Mouse (Mus musculus) forebrain, postnatal 0 days (tissue): ENCODE measurements around the gene R3hdm4. TPM values are rescaled to one million over a fixed set of nuclear protein-coding genes. Genes with fewer than 3 reads are reported as not detected.

Source experiments
- ATAC-seq: fragments of 200-750 bp; cut with Nextera tagmentation; 2 replicates; pipeline ENCODE4 v1.8.0; 2017; ENCODE audit warnings: mild to moderate bottlenecking, moderate library complexity
- DNase-seq: peaks from one replicate; pipeline ENCODE4 v3.0.0-alpha.2; 2015
- H3K27ac ChIP-seq: fragments of 300-500 bp; sonication (generic); 2 replicates; pipeline ENCODE4 v1.5.1; 2014; ENCODE audit warnings: low read depth, mild to moderate bottlenecking, antibody characterized with exemption, low read length, moderate library complexity, mixed read lengths
- H3K27me3 ChIP-seq: fragments of 300-500 bp; sonication (generic); 2 replicates; pipeline ENCODE4 v1.6.1; 2014; ENCODE audit warnings: mild to moderate bottlenecking, low read length, mixed read lengths; ENCODE audit not compliant: insufficient read depth
- H3K36me3 ChIP-seq: fragments of 300-500 bp; sonication (generic); 2 replicates; pipeline ENCODE4 v1.6.1; 2014; ENCODE audit warnings: mild to moderate bottlenecking, moderate library complexity; ENCODE audit not compliant: insufficient read depth
- H3K4me1 ChIP-seq: fragments of 300-500 bp; sonication (generic); 2 replicates; pipeline ENCODE4 v1.6.1; 2014; ENCODE audit warnings: antibody characterized with exemption; ENCODE audit not compliant: insufficient read depth
- H3K4me2 ChIP-seq: fragments of 300-500 bp; sonication (generic); 2 replicates; pipeline ENCODE4 v1.6.1; 2014; ENCODE audit warnings: low read depth, mild to moderate bottlenecking, moderate library complexity
- H3K4me3 ChIP-seq: fragments of 300-500 bp; sonication (generic); 2 replicates; pipeline ENCODE4 v1.5.1; 2014; ENCODE audit warnings: low read depth, low read length, mixed read lengths
- H3K9ac ChIP-seq: fragments of 300-500 bp; sonication (generic); 2 replicates; pipeline ENCODE4 v1.6.1; 2014; ENCODE audit warnings: mild to moderate bottlenecking
- H3K9me3 ChIP-seq: fragments of 300-500 bp; sonication (generic); 2 replicates; pipeline ENCODE4 v1.6.1; 2016; ENCODE audit warnings: low read length
- CTCF ChIP-seq: sonication (generic); IDR thresholded peaks from 2 replicates; pipeline ENCODE4 v1.5.1; 2016; ENCODE audit warnings: antibody characterized with exemption, control low read depth, low read depth
- WGBS: fragments of 180-500 bp; shearing (Covaris S2); extraction: QIAGEN DNeasy Blood & Tissue Kit; methylation state at CpG from one replicate; pipeline ENCODE4 v1.1.7; 2014; 5-methylcytosine and 5-hydroxymethylcytosine counted together
- polyA plus RNA-seq: library from polyadenylated mRNA; unstranded; fragments of >200 nt; fragmentation: Nextera tagmentation; extraction: Ambion mirVana; gene quantifications from 2 replicates; pipeline ENCODE4 v1.2.1, GENCODE M21; 2015
- total RNA-seq: library from RNA; depleted of rRNA; stranded (reverse); fragments of >200 nt; gene quantifications from 2 replicates; pipeline ENCODE4 v1.2.3, GENCODE M21; 2014

Gene R3hdm4
- total and polyA plus RNA-seq, 2 experiments from 2014 or later: 129 to 333 TPM

DNA sequence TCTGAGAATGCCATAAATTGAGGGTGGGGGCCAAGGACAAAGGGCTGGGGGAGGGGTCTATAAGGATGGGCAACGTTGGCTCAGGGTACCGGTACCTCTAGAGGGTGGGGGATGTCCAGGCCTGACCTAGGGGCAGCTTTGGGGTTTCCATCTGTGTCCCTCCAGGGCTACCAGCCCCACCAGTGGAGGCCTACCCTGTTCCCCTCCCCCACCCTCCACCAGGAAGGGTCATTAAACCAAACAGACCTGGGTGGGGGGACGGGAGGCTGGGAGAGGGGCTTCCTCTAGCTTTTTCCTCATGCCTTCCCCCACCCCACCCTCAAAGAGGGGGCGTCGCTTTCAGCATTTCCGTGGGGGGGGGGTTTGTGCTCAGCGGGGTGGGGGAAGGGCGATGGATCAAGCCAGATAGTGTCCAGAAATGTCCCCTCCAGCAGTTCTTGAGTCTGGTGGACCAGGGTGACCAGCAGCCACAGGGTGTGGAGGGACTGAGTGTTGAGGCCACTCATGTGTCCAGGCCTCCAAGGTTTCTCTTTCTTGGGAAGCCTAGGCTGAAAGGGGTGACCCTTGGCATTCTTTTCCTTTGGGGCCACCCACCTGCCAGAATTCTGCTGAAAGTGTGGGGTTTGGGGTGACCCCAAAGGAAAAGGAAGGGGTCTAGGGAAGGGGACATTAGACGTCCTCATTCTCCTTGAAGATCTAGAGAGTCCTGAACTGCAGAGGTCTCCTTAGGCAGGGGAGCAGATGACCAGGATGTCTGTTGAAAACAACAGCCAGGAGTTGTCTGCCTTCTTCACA lies 8.1 kb upstream of the R3hdm4 start:
- ATAC-seq (no peak), DNase-seq (no peak)
- Histone ChIP-seq H3K4me3 (peak overlapping the region; percentile 88), H3K27ac (peak overlapping the region; percentile 45; the same call in 1 of the 2 replicates), H3K9me3 (no peaks in the 10 kb centered on the region), H3K4me1 (peaks cover 8% of the 10 kb centered on the region; the same call in 1 of the 2 replicates), H3K9ac (peak overlapping the region; percentile 47), H3K4me2 (peak overlapping the region; percentile 89), H3K36me3 (peaks cover 13% of the 10 kb centered on the region; the same call in 1 of the 2 replicates), H3K27me3 (no peaks in the 10 kb centered on the region)
- 33% methylated on average over 9 of the region's 9 CpGs for WGBS
- no peak for TF ChIP-seq CTCF

- no peaks in the 10 kb centered on the region for H3K9me3 ChIP-seq
- peak overlapping the region; percentile 88 for H3K4me3 ChIP-seq
- DNase-seq (peak; percentile 43), ATAC-seq (no peak)
- H3K27me3 ChIP-seq: peaks cover 5% of the 10 kb centered on the region; the same call in 1 of the 2 replicates
- WGBS: under 1% methylated on average over 25 of the region's 29 CpGs
- H3K4me1 ChIP-seq: peaks cover 8% of the 10 kb centered on the region; the same call in 1 of the 2 replicates
- no peak for TF ChIP-seq CTCF
- peak overlapping the region; percentile 85 for H3K27ac ChIP-seq
- H3K36me3 ChIP-seq: peaks cover 13% of the 10 kb centered on the region; the same call in 1 of the 2 replicates
- H3K9ac ChIP-seq: peak overlapping the region; percentile 81
- peak overlapping the region; percentile 89 for H3K4me2 ChIP-seq
Observed at GRCm38 (mm10) chr10:79928030-79928694, 7.2 kb upstream of the R3hdm4 start.

- DNase-seq: peak; percentile 72
- WGBS: under 1% methylated on average over 54 of the region's 54 CpGs
- Histone ChIP-seq H3K4me2 (peak overlapping the region; percentile 89), H3K4me3 (peak overlapping the region; percentile 88), H3K4me1 (peaks cover 8% of the 10 kb centered on the region; the same call in 1 of the 2 replicates), H3K9me3 (no peaks in the 10 kb centered on the region), H3K36me3 (peaks cover 13% of the 10 kb centered on the region; the same call in 1 of the 2 replicates), H3K27me3 (peaks cover 12% of the 10 kb centered on the region), H3K27ac (peak overlapping the region; percentile 85), H3K9ac (peak overlapping the region; percentile 81)
- TF ChIP-seq CTCF: peak; percentile 38
- ATAC-seq: peak; percentile 44
Observed at GRCm38 (mm10) chr10:79927324-79928029, 6.5 kb upstream of the R3hdm4 start.

DNA sequence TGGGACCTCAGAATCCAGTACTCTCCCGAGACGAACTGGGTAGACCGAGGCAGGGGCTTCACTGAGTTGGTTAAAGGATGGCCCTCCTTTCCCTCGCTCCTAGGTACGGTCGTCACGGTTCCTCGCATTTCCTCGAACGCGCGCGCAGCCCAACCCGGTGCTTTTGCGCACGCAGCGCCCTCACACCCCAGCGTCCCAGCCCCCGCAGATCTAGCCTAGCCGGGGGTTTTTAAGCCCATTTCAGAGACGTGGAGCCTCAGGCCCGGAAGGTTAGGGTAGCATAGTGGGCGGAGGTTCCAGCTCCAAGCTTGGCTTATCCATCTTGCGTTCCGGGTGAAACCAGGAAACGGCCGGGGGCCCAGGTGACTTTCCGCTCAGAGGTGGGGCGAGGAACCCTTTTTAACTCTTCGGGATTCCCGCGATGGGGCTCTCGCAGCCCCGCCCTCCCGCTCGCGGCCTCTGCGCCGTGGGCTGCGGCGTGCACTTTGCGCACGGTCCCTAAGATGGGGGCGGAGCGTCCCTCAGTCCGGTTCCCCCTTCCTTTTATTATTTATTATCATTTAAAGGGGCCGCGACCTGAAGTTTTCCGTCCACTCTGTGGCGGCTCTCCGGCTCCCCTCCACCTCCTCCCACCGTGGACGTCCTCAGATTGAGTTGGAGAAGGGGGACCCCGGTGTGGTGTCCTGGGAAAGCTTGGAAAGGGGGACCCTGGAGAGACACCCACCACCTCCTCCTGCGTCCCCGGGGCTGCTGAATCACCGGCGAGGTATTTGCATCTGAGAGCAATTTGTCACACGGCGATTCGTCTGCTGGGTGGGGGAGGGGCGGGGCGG lies 5.7 kb upstream of the R3hdm4 start, which contains the start of gene Arid3a:
TSS of gene Arid3a (plus strand) at position 553 of the 833 bp plus-strand sequence.
- no peaks in the 10 kb centered on the region for H3K9me3 ChIP-seq
- H3K9ac ChIP-seq: peak within 1 kb of the TSS; percentile 81
- peak within 1 kb of the TSS; percentile 85 for H3K27ac ChIP-seq
- H3K27me3 ChIP-seq: peaks cover 17% of the 10 kb centered on the region
- peak; percentile 94 for DNase-seq
- H3K36me3 ChIP-seq: 0 out of 2 replicates have a peak, but pooled peaks cover 8% of the 10 kb centered on the region
- ATAC-seq: peak; percentile 90
- TF ChIP-seq CTCF: peak; percentile 27; the same call in 1 of the 2 replicates
- peak within 1 kb of the TSS; percentile 89 for H3K4me2 ChIP-seq
- H3K4me1 ChIP-seq: peaks cover 8% of the 10 kb centered on the region; the same call in 1 of the 2 replicates
- peak within 1 kb of the TSS; percentile 88 for H3K4me3 ChIP-seq
- under 1% methylated on average over 63 of the region's 63 CpGs for WGBS

DNA sequence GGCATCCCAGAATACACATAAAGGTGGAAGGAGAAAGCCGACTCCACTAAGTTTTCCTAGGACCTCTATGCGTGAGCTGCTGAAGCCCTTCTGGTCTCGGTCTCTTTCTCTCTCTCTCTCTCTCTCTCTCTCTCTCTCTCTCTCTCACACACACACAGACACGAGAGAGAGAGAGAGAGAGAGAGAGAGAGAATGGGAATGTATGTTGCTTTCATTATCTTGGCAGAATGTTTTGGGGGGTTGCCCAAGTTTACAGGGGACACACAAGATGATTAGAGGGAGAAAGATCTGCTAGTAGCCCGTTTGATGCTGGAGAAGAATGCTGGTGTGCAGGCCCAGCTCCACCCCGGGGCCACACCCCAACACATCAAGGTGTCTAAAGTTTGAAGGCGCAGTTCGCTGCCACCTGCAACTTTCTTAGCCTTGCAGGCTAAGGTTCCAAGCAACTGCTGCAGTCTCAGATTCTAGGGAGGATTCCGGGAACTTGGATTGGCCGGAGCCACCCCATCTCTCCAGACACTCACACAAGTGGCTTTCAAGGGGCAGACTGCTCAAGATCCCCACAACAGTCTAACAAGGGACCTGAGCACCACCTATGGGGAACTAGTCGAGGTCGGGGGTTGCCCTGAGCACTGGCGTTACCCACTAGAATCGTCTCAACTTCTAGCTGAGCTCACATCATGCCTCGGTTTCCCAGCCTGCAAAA lies 4.9 kb upstream of the R3hdm4 start:
- H3K9ac ChIP-seq: peak overlapping the region; percentile 81
- H3K9me3 ChIP-seq: no peaks in the 10 kb centered on the region
- peak overlapping the region; percentile 85; the same call in 1 of the 2 replicates for H3K27ac ChIP-seq
- 12% methylated on average over 15 of the region's 15 CpGs for WGBS
- peak overlapping the region; percentile 89 for H3K4me2 ChIP-seq
- H3K4me1 ChIP-seq: peaks cover 8% of the 10 kb centered on the region; the same call in 1 of the 2 replicates
- peak overlapping the region; percentile 88 for H3K4me3 ChIP-seq
- DNase-seq: no peak
- ATAC-seq: peak; percentile 0; the same call in 1 of the 2 replicates
- 0 out of 2 replicates have a peak, but pooled peaks cover under 1% of the 10 kb centered on the region for H3K36me3 ChIP-seq
- TF ChIP-seq CTCF: no peak
- peaks cover 25% of the 10 kb centered on the region for H3K27me3 ChIP-seq
